Mouse (Mus musculus): ENCODE results near the gene Dock7. TPM values are rescaled to one million over a fixed set of nuclear protein-coding genes. Genes with fewer than 3 reads are reported as not detected.

The Dock7 gene
- polyA plus RNA-seq, 1 experiment, result 38.0 TPM

- H3K4me3 ChIP-seq (replicated peaks; ENCODE audit: extremely low read depth, low read depth, low read length), result no peak overlapping the region
- 24% methylated on average over 4 of the region's 4 CpGs for WGBS
- TF ChIP-seq CTCF (IDR thresholded peaks at IDR 0.05; ENCODE audit: insufficient read depth, low read length), result no peak
- no peak for TF ChIP-seq POLR2A (IDR thresholded peaks at IDR 0.05; ENCODE audit: borderline replicate concordance, extremely low read depth, low read depth, low read length)
- DNase-seq, result no peak
- H3K4me1 ChIP-seq (ENCODE audit: control insufficient read depth, insufficient read depth, low read length), result peaks cover 9% of the 10 kb centered on the region
Measured at GRCm38 (mm10) chr4:99151885-99152558, 31.3 kb upstream of the Dock7 start.

- peaks cover 9% of the 10 kb centered on the region for H3K4me1 ChIP-seq (ENCODE audit: control insufficient read depth, insufficient read depth, low read length)
- 82% methylated on average over 4 of the region's 4 CpGs for WGBS
- DNase-seq, result no peak
- H3K4me3 ChIP-seq (replicated peaks; ENCODE audit: extremely low read depth, low read depth, low read length), result no peak overlapping the region
- no peak for TF ChIP-seq CTCF (IDR thresholded peaks at IDR 0.05; ENCODE audit: insufficient read depth, low read length)
- TF ChIP-seq POLR2A (IDR thresholded peaks at IDR 0.05; ENCODE audit: borderline replicate concordance, extremely low read depth, low read depth, low read length), result no peak
Measured at GRCm38 (mm10) chr4:99151434-99151833, 30.7 kb upstream of the Dock7 start.

- TF ChIP-seq CTCF (IDR thresholded peaks at IDR 0.05; ENCODE audit: insufficient read depth, low read length) (no peak), POLR2A (IDR thresholded peaks at IDR 0.05; ENCODE audit: borderline replicate concordance, extremely low read depth, low read depth, low read length) (no peak)
- 80% methylated on average over 7 of the region's 7 CpGs for WGBS
- no peaks in the 10 kb centered on the region for H3K4me1 ChIP-seq (ENCODE audit: control insufficient read depth, insufficient read depth, low read length)
- DNase-seq, result no peak
- H3K4me3 ChIP-seq (replicated peaks; ENCODE audit: extremely low read depth, low read depth, low read length), result no peak overlapping the region
Measured at GRCm38 (mm10) chr4:99143323-99143722, 22.6 kb upstream of the Dock7 start.

GRCm38 (mm10) chr4:99141578-99141977 lies 20.9 kb upstream of the Dock7 start:
- no peak for TF ChIP-seq CTCF (IDR thresholded peaks at IDR 0.05; ENCODE audit: insufficient read depth, low read length)
- no peak for TF ChIP-seq POLR2A (IDR thresholded peaks at IDR 0.05; ENCODE audit: borderline replicate concordance, extremely low read depth, low read depth, low read length)
- Histone ChIP-seq H3K4me1 (ENCODE audit: control insufficient read depth, insufficient read depth, low read length) (no peaks in the 10 kb centered on the region), H3K4me3 (replicated peaks; ENCODE audit: extremely low read depth, low read depth, low read length) (no peak overlapping the region)
- 54% methylated on average over 3 of the region's 3 CpGs for WGBS
- DNase-seq, result no peak

- H3K4me3 ChIP-seq (replicated peaks; ENCODE audit: extremely low read depth, low read depth, low read length), result no peak overlapping the region
- no peak for DNase-seq
- H3K4me1 ChIP-seq (ENCODE audit: control insufficient read depth, insufficient read depth, low read length), result no peaks in the 10 kb centered on the region
- 78% methylated on average over 1 of the region's 1 CpGs for WGBS
- TF ChIP-seq POLR2A (IDR thresholded peaks at IDR 0.05; ENCODE audit: borderline replicate concordance, extremely low read depth, low read depth, low read length) (no peak), CTCF (IDR thresholded peaks at IDR 0.05; ENCODE audit: insufficient read depth, low read length) (no peak)
Measured at GRCm38 (mm10) chr4:99141171-99141570, 20.5 kb upstream of the Dock7 start.

GRCm38 (mm10) chr4:99137986-99138641 lies 17.4 kb upstream of the Dock7 start:
- no peak for TF ChIP-seq CTCF (IDR thresholded peaks at IDR 0.05; ENCODE audit: insufficient read depth, low read length)
- no peak for TF ChIP-seq POLR2A (IDR thresholded peaks at IDR 0.05; ENCODE audit: borderline replicate concordance, extremely low read depth, low read depth, low read length)
- Histone ChIP-seq H3K4me1 (ENCODE audit: control insufficient read depth, insufficient read depth, low read length) (no peaks in the 10 kb centered on the region), H3K4me3 (replicated peaks; ENCODE audit: extremely low read depth, low read depth, low read length) (no peak overlapping the region)
- WGBS, result 85% methylated on average over 8 of the region's 8 CpGs
- no peak for DNase-seq

GRCm38 (mm10) chr4:99134522-99134921 lies 13.8 kb upstream of the Dock7 start:
- no peak for DNase-seq

GRCm38 (mm10) chr4:99133326-99133725 lies 12.6 kb upstream of the Dock7 start:
- Histone ChIP-seq H3K4me1 (ENCODE audit: control insufficient read depth, insufficient read depth, low read length) (no peaks in the 10 kb centered on the region; the same call in 1 of the 2 replicates), H3K4me3 (replicated peaks; ENCODE audit: extremely low read depth, low read depth, low read length) (no peak overlapping the region)
- DNase-seq, result no peak
- 93% methylated on average over 8 of the region's 8 CpGs for WGBS
- TF ChIP-seq CTCF (IDR thresholded peaks at IDR 0.05; ENCODE audit: insufficient read depth, low read length) (no peak), POLR2A (IDR thresholded peaks at IDR 0.05; ENCODE audit: borderline replicate concordance, extremely low read depth, low read depth, low read length) (no peak)

More at GRCm38 (mm10) chr4:99134522-99134921, 13.8 kb upstream of the Dock7 start:
- Histone ChIP-seq H3K4me3 (replicated peaks; ENCODE audit: extremely low read depth, low read depth, low read length) (no peak overlapping the region), H3K4me1 (ENCODE audit: control insufficient read depth, insufficient read depth, low read length) (no peaks in the 10 kb centered on the region; the same call in 1 of the 2 replicates)
- 72% methylated on average over 3 of the region's 3 CpGs for WGBS
- TF ChIP-seq CTCF (IDR thresholded peaks at IDR 0.05; ENCODE audit: insufficient read depth, low read length), result no peak

- H3K4me3 ChIP-seq (replicated peaks; ENCODE audit: extremely low read depth, low read depth, low read length), result no peak overlapping the region
- no peak for TF ChIP-seq POLR2A (IDR thresholded peaks at IDR 0.05; ENCODE audit: borderline replicate concordance, extremely low read depth, low read depth, low read length)
- WGBS, result 45% methylated on average over 6 of the region's 6 CpGs
- H3K4me1 ChIP-seq (ENCODE audit: control insufficient read depth, insufficient read depth, low read length), result no peaks in the 10 kb centered on the region; the same call in 1 of the 2 replicates
- DNase-seq, result no peak
Measured at GRCm38 (mm10) chr4:99132686-99133085, 12.0 kb upstream of the Dock7 start.

- TF ChIP-seq POLR2A (IDR thresholded peaks at IDR 0.05; ENCODE audit: borderline replicate concordance, extremely low read depth, low read depth, low read length), result no peak
- no peak for TF ChIP-seq CTCF (IDR thresholded peaks at IDR 0.05; ENCODE audit: insufficient read depth, low read length)
- H3K4me1 ChIP-seq (ENCODE audit: control insufficient read depth, insufficient read depth, low read length), result no peaks in the 10 kb centered on the region; the same call in 1 of the 2 replicates
- no peak for DNase-seq
- no peak overlapping the region for H3K4me3 ChIP-seq (replicated peaks; ENCODE audit: extremely low read depth, low read depth, low read length)
- 70% methylated on average over 9 of the region's 9 CpGs for WGBS
Measured at GRCm38 (mm10) chr4:99131227-99131653, 10.5 kb upstream of the Dock7 start.
